15 mouse cellular contexts compared by ENCODE assay signal in genomic region chr10:43605901-43606300, GRCm38 (mm10).
"Had no signal": no experiment of that assay in that cellular context is flagged by ENCODE, and none has a peak within 500 bp of the region (broad histone marks: within the 10 kb centered on the region; RNA-seq: fewer than 3 reads in every experiment).

No protein-coding gene starts in this region.

- H3K36me3 ChIP-seq: kidney, embryonic 15.5 days; midbrain, embryonic 10.5 days; neural tube, embryonic 12.5 days had no signal

- DNase-seq: kidney, adult 2 months; kidney, postnatal 25 days; layer of hippocampus, adult 9-11 months; layer of hippocampus, postnatal 36 days; lung, adult 2 months; lung, postnatal 36 days; midbrain, embryonic 14.5 days; right cerebral cortex, postnatal 4 days; spleen, adult 18-20 months; thymus, postnatal 14 days had no signal

- H3K27me3 ChIP-seq: kidney, embryonic 15.5 days; neural tube, embryonic 12.5 days had no signal

- H3K4me3 ChIP-seq: kidney, embryonic 15.5 days; midbrain, embryonic 10.5 days; neural tube, embryonic 12.5 days had no signal

- H3K9me3 ChIP-seq: kidney, embryonic 15.5 days; midbrain, embryonic 10.5 days; neural tube, embryonic 12.5 days had no signal

- H3K4me2 ChIP-seq: kidney, embryonic 15.5 days; neural tube, embryonic 12.5 days had no signal

- ATAC-seq: intestine, embryonic 16.5 days; lung, postnatal 0 days had no signal

- H3K9ac ChIP-seq: kidney, embryonic 15.5 days; neural tube, embryonic 12.5 days had no signal

- H3K27ac ChIP-seq: kidney, embryonic 15.5 days; midbrain, embryonic 10.5 days; neural tube, embryonic 12.5 days had no signal
